Mouse (Mus musculus): ENCODE measurements around the gene Cfap54. TPM values are rescaled to one million over a fixed set of nuclear protein-coding genes. Genes with fewer than 3 reads are reported as not detected.

The Cfap54 gene
- polyA plus RNA-seq, 1 experiment from 2014 or later, result 2.7 TPM

DNA sequence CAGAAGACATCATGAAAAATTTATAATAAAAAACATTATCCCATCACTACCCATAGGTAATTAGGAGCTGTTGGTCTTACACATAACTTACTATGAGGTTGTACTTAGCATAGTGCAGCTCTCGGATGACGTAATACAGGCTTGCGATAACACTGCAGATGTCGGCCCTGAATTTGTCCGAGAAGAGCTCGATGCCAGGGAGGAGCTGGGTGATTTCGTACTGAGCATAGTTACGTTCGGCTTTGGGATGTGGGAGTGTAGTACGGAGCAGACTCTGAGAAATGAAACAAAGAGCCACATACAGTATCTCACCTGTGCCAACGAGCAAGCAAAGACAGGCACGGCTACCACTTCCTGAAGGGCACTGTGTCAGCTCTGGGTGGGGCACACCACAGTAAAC is 149.0 kb downstream of the Cfap54 start:
- WGBS, result 93% methylated on average over 12 of the region's 12 CpGs
- Histone ChIP-seq H3K4me3 (replicated peaks; ENCODE audit: low read depth, low read length) (no peak overlapping the region), H3K9me3 (ENCODE audit: control insufficient read depth, low read length) (no peaks in the 10 kb centered on the region), H3K4me2 (ENCODE audit: low read length) (no peak overlapping the region), H3K4me1 (ENCODE audit: control insufficient read depth, insufficient read depth, low read length) (no peaks in the 10 kb centered on the region), H3K27me3 (ENCODE audit: control insufficient read depth, insufficient read depth, low read length) (no peaks in the 10 kb centered on the region), H3K27ac (replicated peaks; ENCODE audit: low read depth, low read length) (no peak overlapping the region), H3K9ac (replicated peaks; ENCODE audit: low read length) (no peak overlapping the region), H3K36me3 (ENCODE audit: control insufficient read depth, insufficient read depth, low read length) (no peaks in the 10 kb centered on the region)
- ATAC-seq (ENCODE audit: low FRiP score, low TSS enrichment) (no peak), DNase-seq (no peak)

DNA sequence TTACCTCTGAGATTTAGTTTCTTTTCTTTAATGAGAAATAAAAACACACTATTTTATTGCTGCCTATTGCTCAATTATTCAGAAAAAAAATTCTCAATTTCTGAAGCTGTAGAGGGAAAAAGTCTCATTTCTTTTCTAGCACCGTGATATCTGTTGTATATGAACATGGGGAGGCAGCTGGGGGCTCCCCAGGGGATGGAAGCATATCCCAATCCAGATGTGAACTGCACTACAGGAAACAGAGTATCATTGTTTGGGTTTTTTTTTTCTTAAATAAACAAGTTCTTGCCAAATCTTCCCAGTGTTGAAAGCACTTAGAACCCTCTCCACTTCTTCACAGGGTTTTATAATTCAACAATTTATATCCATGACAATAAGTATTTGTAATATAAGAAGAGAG is 151.4 kb downstream of the Cfap54 start:
- no peak for ATAC-seq (ENCODE audit: low FRiP score, low TSS enrichment)
- H3K36me3 ChIP-seq (ENCODE audit: control insufficient read depth, insufficient read depth, low read length), result no peaks in the 10 kb centered on the region
- no peak overlapping the region for H3K27ac ChIP-seq (replicated peaks; ENCODE audit: low read depth, low read length)
- H3K4me3 ChIP-seq (replicated peaks; ENCODE audit: low read depth, low read length), result no peak overlapping the region
- WGBS, result 83% methylated on average over 1 of the region's 1 CpGs
- no peaks in the 10 kb centered on the region for H3K9me3 ChIP-seq (ENCODE audit: control insufficient read depth, low read length)
- no peaks in the 10 kb centered on the region for H3K27me3 ChIP-seq (ENCODE audit: control insufficient read depth, insufficient read depth, low read length)
- no peak for DNase-seq
- no peak overlapping the region for H3K9ac ChIP-seq (replicated peaks; ENCODE audit: low read length)
- H3K4me1 ChIP-seq (ENCODE audit: control insufficient read depth, insufficient read depth, low read length), result no peaks in the 10 kb centered on the region
- no peak overlapping the region for H3K4me2 ChIP-seq (ENCODE audit: low read length)

DNA sequence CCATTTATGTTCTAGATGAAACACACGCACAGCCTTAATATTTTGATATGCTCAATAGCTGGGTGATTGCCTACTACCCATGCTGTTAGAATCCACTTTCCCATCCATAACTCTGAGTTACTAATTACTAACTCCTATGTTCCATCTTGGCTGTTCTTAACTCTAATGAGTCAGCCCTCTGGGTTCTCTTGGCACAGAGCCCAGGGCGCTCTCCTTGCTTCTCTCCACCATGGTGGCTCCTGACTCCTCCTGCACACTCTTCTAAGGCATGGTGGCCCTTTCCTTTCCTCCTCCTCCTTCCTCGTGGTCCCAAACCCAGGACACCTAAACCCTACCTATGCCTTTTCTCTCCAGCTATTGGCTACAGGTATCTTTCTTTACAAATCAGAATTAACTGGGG is 153.2 kb downstream of the Cfap54 start:
- no peaks in the 10 kb centered on the region for H3K27me3 ChIP-seq (ENCODE audit: control insufficient read depth, insufficient read depth, low read length)
- no peak for DNase-seq
- H3K36me3 ChIP-seq (ENCODE audit: control insufficient read depth, insufficient read depth, low read length), result no peaks in the 10 kb centered on the region
- no peaks in the 10 kb centered on the region for H3K4me1 ChIP-seq (ENCODE audit: control insufficient read depth, insufficient read depth, low read length)
- H3K4me2 ChIP-seq (ENCODE audit: low read length), result no peak overlapping the region
- WGBS, result 93% methylated on average over 3 of the region's 3 CpGs
- no peak overlapping the region for H3K4me3 ChIP-seq (replicated peaks; ENCODE audit: low read depth, low read length)
- H3K27ac ChIP-seq (replicated peaks; ENCODE audit: low read depth, low read length), result no peak overlapping the region
- no peak for ATAC-seq (ENCODE audit: low FRiP score, low TSS enrichment)
- no peaks in the 10 kb centered on the region for H3K9me3 ChIP-seq (ENCODE audit: control insufficient read depth, low read length)
- no peak overlapping the region for H3K9ac ChIP-seq (replicated peaks; ENCODE audit: low read length)

DNA sequence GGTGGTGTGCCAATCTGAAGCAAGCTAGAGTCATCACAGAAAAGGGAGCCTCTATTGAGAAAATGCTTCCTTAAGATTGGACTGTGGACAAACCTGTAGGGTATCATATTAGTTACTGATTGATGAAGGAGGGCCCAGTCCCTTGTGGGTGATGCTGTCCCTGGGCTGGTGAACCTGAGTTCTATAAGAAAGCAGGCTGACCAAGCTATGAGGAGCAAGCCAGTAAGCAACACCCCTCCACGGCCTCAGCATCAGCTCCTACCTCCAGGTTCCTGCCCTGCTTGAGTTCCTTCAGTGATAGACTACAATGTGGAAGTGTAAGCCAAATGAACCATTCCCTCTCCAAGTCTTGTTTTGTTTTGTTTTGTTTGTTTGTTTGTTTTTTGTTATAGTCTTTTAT is 162.9 kb downstream of the Cfap54 start:
- DNase-seq (no peak), ATAC-seq (ENCODE audit: low FRiP score, low TSS enrichment) (no peak)
- no peaks in the 10 kb centered on the region for H3K9me3 ChIP-seq (ENCODE audit: control insufficient read depth, low read length)
- WGBS, result 67% methylated on average over 1 of the region's 1 CpGs
- no peak overlapping the region for H3K4me2 ChIP-seq (ENCODE audit: low read length)
- no peak overlapping the region for H3K27ac ChIP-seq (replicated peaks; ENCODE audit: low read depth, low read length)
- no peak overlapping the region for H3K9ac ChIP-seq (replicated peaks; ENCODE audit: low read length)
- H3K27me3 ChIP-seq (ENCODE audit: control insufficient read depth, insufficient read depth, low read length), result no peaks in the 10 kb centered on the region
- no peak overlapping the region for H3K4me3 ChIP-seq (replicated peaks; ENCODE audit: low read depth, low read length)
- no peaks in the 10 kb centered on the region for H3K4me1 ChIP-seq (ENCODE audit: control insufficient read depth, insufficient read depth, low read length)
- no peaks in the 10 kb centered on the region for H3K36me3 ChIP-seq (ENCODE audit: control insufficient read depth, insufficient read depth, low read length)

DNA sequence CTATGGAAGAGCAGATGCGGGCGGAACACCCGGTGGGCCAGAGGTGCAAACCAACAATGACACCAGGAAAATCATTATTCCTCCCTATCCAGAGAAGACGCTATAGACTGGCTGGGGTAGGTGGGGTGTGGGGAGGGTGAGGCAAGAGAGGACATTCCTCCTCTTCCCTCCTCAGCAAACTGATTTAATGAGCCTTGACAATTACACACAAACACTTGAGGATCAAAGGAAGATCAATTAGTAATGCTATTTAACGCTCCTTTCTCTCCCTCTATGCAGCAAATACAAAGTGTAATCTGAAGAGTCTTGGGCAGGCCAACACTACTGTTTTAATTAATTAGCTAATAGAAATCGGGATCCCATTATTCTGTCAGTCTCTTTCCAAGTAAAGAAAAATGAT is 174.2 kb downstream of the Cfap54 start:
- no peak overlapping the region for H3K4me3 ChIP-seq (replicated peaks; ENCODE audit: low read depth, low read length)
- no peak overlapping the region for H3K4me2 ChIP-seq (ENCODE audit: low read length)
- no peaks in the 10 kb centered on the region for H3K27me3 ChIP-seq (ENCODE audit: control insufficient read depth, insufficient read depth, low read length)
- H3K4me1 ChIP-seq (ENCODE audit: control insufficient read depth, insufficient read depth, low read length), result 0 out of 2 replicates have a peak, but pooled peaks cover 4% of the 10 kb centered on the region
- no peaks in the 10 kb centered on the region for H3K36me3 ChIP-seq (ENCODE audit: control insufficient read depth, insufficient read depth, low read length)
- H3K27ac ChIP-seq (replicated peaks; ENCODE audit: low read depth, low read length), result no peak overlapping the region
- ATAC-seq (ENCODE audit: low FRiP score, low TSS enrichment) (no peak), DNase-seq (peak; percentile 40)
- H3K9me3 ChIP-seq (ENCODE audit: control insufficient read depth, low read length), result no peaks in the 10 kb centered on the region
- H3K9ac ChIP-seq (replicated peaks; ENCODE audit: low read length), result no peak overlapping the region
- 30% methylated on average over 6 of the region's 6 CpGs for WGBS

DNA sequence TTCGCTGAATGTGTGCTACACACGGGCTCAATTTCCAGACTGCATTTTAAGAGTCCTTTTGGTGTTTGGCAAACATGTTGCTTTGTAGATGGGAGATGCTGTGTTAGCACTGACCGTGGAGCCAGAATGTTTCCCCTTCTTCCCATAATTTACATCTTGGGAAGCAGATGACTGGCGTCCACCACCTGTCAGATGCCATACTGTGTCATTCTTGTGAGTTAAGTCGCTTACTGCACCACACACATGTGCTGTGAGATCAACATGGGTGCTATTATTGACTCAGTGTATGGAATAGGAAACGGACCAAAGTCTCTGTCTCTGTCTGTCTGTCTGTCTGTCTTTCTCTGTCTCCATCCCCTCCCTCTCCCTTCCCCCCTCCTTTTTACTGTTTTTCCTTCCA is 193.0 kb downstream of the Cfap54 start:
- no peaks in the 10 kb centered on the region for H3K36me3 ChIP-seq (ENCODE audit: control insufficient read depth, insufficient read depth, low read length)
- no peaks in the 10 kb centered on the region for H3K27me3 ChIP-seq (ENCODE audit: control insufficient read depth, insufficient read depth, low read length)
- no peak overlapping the region for H3K9ac ChIP-seq (replicated peaks; ENCODE audit: low read length)
- ATAC-seq (ENCODE audit: low FRiP score, low TSS enrichment) (no peak), DNase-seq (no peak)
- H3K4me2 ChIP-seq (ENCODE audit: low read length), result no peak overlapping the region
- no peak overlapping the region for H3K4me3 ChIP-seq (replicated peaks; ENCODE audit: low read depth, low read length)
- H3K27ac ChIP-seq (replicated peaks; ENCODE audit: low read depth, low read length), result no peak overlapping the region
- no peaks in the 10 kb centered on the region for H3K4me1 ChIP-seq (ENCODE audit: control insufficient read depth, insufficient read depth, low read length)
- H3K9me3 ChIP-seq (ENCODE audit: control insufficient read depth, low read length), result no peaks in the 10 kb centered on the region
- WGBS, result 83% methylated on average over 6 of the region's 6 CpGs

DNA sequence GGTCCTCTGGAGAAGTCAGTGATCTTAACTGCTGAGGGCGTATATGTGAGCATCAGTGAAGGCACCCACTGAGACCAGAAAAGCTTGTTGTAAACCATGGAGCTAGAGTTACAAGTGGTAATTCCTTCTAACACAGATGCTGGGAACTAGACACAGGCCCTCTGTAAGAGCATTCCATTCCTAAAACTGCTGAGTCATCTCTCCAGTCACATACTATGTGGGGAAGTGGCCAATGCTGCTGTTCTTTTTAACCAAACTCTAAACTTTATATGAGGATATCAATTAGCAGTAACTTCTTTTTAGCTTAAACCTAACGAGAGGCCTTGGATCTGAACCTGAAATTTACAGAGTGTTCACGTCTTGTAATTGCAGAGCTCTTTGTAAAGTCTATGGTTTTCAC is 203.4 kb downstream of the Cfap54 start:
- H3K9me3 ChIP-seq (ENCODE audit: control insufficient read depth, low read length), result no peaks in the 10 kb centered on the region
- H3K27me3 ChIP-seq (ENCODE audit: control insufficient read depth, insufficient read depth, low read length), result no peaks in the 10 kb centered on the region
- no peaks in the 10 kb centered on the region for H3K4me1 ChIP-seq (ENCODE audit: control insufficient read depth, insufficient read depth, low read length)
- no peak overlapping the region for H3K27ac ChIP-seq (replicated peaks; ENCODE audit: low read depth, low read length)
- no peak overlapping the region for H3K9ac ChIP-seq (replicated peaks; ENCODE audit: low read length)
- 91% methylated on average over 3 of the region's 3 CpGs for WGBS
- DNase-seq (no peak), ATAC-seq (ENCODE audit: low FRiP score, low TSS enrichment) (no peak)
- no peaks in the 10 kb centered on the region for H3K36me3 ChIP-seq (ENCODE audit: control insufficient read depth, insufficient read depth, low read length)
- H3K4me3 ChIP-seq (replicated peaks; ENCODE audit: low read depth, low read length), result no peak overlapping the region
- no peak overlapping the region for H3K4me2 ChIP-seq (ENCODE audit: low read length)

DNA sequence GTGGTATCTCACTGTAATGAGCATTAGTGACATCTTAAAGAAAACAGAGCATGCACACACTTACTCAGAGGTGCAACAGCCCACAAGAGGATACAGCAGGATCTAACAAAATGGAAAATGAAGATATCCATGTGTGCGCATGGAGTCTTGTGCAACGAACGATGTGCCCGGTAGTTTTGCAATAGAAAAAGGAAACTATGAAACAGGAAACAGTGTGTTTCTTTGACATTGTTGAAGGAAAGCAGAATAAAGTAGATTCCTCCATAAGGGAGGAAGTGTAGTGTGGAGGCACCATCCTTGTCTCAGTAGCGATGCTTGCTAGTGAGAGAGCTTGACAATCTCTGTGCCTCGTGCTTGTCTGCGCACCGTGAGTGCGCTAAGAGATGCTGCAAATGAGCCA is 240.4 kb downstream of the Cfap54 start:
- Histone ChIP-seq H3K4me2 (ENCODE audit: low read length) (no peak overlapping the region), H3K27me3 (ENCODE audit: control insufficient read depth, insufficient read depth, low read length) (no peaks in the 10 kb centered on the region), H3K27ac (replicated peaks; ENCODE audit: low read depth, low read length) (no peak overlapping the region), H3K4me1 (ENCODE audit: control insufficient read depth, insufficient read depth, low read length) (no peaks in the 10 kb centered on the region), H3K9me3 (ENCODE audit: control insufficient read depth, low read length) (no peaks in the 10 kb centered on the region), H3K36me3 (ENCODE audit: control insufficient read depth, insufficient read depth, low read length) (no peaks in the 10 kb centered on the region), H3K4me3 (replicated peaks; ENCODE audit: low read depth, low read length) (no peak overlapping the region), H3K9ac (replicated peaks; ENCODE audit: low read length) (no peak overlapping the region)
- ATAC-seq (ENCODE audit: low FRiP score, low TSS enrichment) (no peak), DNase-seq (no peak)
- 89% methylated on average over 9 of the region's 9 CpGs for WGBS

DNA sequence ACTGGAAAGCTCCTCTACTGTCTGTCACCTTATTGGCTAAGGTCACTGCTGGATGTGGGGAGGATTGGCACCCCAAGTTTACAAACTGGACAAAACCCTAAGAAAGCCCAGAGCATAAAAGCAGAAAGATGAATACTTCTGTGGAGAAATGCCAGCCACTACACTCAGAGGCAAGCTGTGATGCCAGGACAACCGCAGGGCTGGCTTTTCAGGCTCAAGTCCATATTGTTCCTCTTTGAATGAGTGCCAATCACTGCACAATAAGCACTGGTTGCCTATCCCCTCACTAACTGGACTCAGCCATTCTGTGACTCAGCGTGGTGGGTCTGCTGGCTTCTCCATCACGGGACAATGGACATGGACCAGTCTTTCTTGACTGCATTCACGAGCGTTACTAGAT is 243.8 kb downstream of the Cfap54 start:
- ATAC-seq (ENCODE audit: low FRiP score, low TSS enrichment) (peak; percentile 37; the same call in 1 of the 2 replicates), DNase-seq (peak; percentile 73)
- Histone ChIP-seq H3K4me3 (replicated peaks; ENCODE audit: low read depth, low read length) (no peak overlapping the region), H3K9me3 (ENCODE audit: control insufficient read depth, low read length) (no peaks in the 10 kb centered on the region), H3K4me1 (ENCODE audit: control insufficient read depth, insufficient read depth, low read length) (no peaks in the 10 kb centered on the region), H3K27me3 (ENCODE audit: control insufficient read depth, insufficient read depth, low read length) (no peaks in the 10 kb centered on the region), H3K36me3 (ENCODE audit: control insufficient read depth, insufficient read depth, low read length) (no peaks in the 10 kb centered on the region), H3K27ac (replicated peaks; ENCODE audit: low read depth, low read length) (no peak overlapping the region), H3K4me2 (ENCODE audit: low read length) (no peak overlapping the region), H3K9ac (replicated peaks; ENCODE audit: low read length) (no peak overlapping the region)
- WGBS, result 13% methylated on average over 5 of the region's 5 CpGs

Data from midbrain, embryonic 14.5 days (tissue).